In genomic region chr4:116659474-116659873, GRCm38 (mm10) we compare ENCODE assay signal across 13 mouse cellular contexts. TPM values are rescaled to one million over a fixed set of nuclear protein-coding genes. Genes with fewer than 3 reads are reported as not detected.
DNase-seq lines count a peak whose midpoint lies in the region; ATAC-seq and TF ChIP-seq lines count a peak whose summit lies in the region.
"Had no signal": no experiment of that assay in that cellular context is flagged by ENCODE, and none has a peak within 500 bp of the region (broad histone marks: within the 10 kb centered on the region; RNA-seq: fewer than 3 reads in every experiment).

No protein-coding gene starts in this region.

- peaks cover 22% of the 10 kb centered on the region for H3K4me1 ChIP-seq in liver, embryonic 15.5 days (replicated peaks)
- H3K4me1 ChIP-seq in liver, embryonic 12.5 days: peaks cover 24% of the 10 kb centered on the region
- H3K4me1 ChIP-seq in small intestine, adult 2 months (ENCODE audit: control insufficient read depth, insufficient read depth, insufficient read length, low read length): peaks cover 17% of the 10 kb centered on the region
- H3K4me1 ChIP-seq in midbrain, embryonic 13.5 days (replicated peaks): no peaks in the 10 kb centered on the region
- H3K4me1 ChIP-seq: neural tube, embryonic 13.5 days had no signal

- peak; percentile 56 for ATAC-seq in liver, embryonic 15.5 days (ENCODE audit: insufficient read depth)
- ATAC-seq in liver, embryonic 12.5 days: no peak
- no peak for ATAC-seq in midbrain, embryonic 13.5 days
- ATAC-seq: inflammation-experienced regulatory T-cells, adult 6 months had no signal

- no peak overlapping the region for H3K4me3 ChIP-seq in liver, embryonic 15.5 days (replicated peaks)
- H3K4me3 ChIP-seq in liver, embryonic 12.5 days: no peak overlapping the region
- no peak overlapping the region for H3K4me3 ChIP-seq in small intestine, adult 2 months (ENCODE audit: low read depth, low read length)
- H3K4me3 ChIP-seq in midbrain, embryonic 13.5 days (replicated peaks): no peak overlapping the region
- no peak overlapping the region for H3K4me3 ChIP-seq in left cerebral cortex, adult 2 months
- H3K4me3 ChIP-seq: neural tube, embryonic 13.5 days had no signal

- peak; percentile 53 to 69 for DNase-seq in adrenal gland, postnatal 36 days
- peak; percentile 70 for DNase-seq in kidney, postnatal 10 days
- DNase-seq in left cerebral cortex, adult 2 months (ENCODE audit: extremely low spot score in 1 of 2, low spot score in 2 of 2): no peak
- no peak for DNase-seq in frontal cortex, adult 2 months (ENCODE audit: extremely low spot score in 1 of 2, low spot score in 1 of 2)
- DNase-seq: cerebellum, adult 11 months had no signal

- no peaks in the 10 kb centered on the region for H3K9me3 ChIP-seq in liver, embryonic 15.5 days (replicated peaks)
- H3K9me3 ChIP-seq in liver, embryonic 12.5 days (replicated peaks): no peaks in the 10 kb centered on the region
- no peaks in the 10 kb centered on the region for H3K9me3 ChIP-seq in midbrain, embryonic 13.5 days
- H3K9me3 ChIP-seq: neural tube, embryonic 13.5 days had no signal

- no peak overlapping the region for H3K4me2 ChIP-seq in liver, embryonic 15.5 days
- no peak overlapping the region for H3K4me2 ChIP-seq in liver, embryonic 12.5 days
- H3K4me2 ChIP-seq in midbrain, embryonic 13.5 days (replicated peaks): no peak overlapping the region
- H3K4me2 ChIP-seq: heart, embryonic 11.5 days; midbrain, embryonic 11.5 days; neural tube, embryonic 13.5 days had no signal

- 0 out of 2 replicates have a peak, but pooled peaks cover 5% of the 10 kb centered on the region for H3K27me3 ChIP-seq in liver, embryonic 15.5 days
- H3K27me3 ChIP-seq in liver, embryonic 12.5 days (replicated peaks): no peaks in the 10 kb centered on the region
- H3K27me3 ChIP-seq in small intestine, adult 2 months (ENCODE audit: control insufficient read depth, insufficient read depth, low read length): no peaks in the 10 kb centered on the region
- no peaks in the 10 kb centered on the region for H3K27me3 ChIP-seq in midbrain, embryonic 13.5 days
- H3K27me3 ChIP-seq: neural tube, embryonic 13.5 days had no signal

- no peak overlapping the region; the same call in 1 of the 2 replicates for H3K27ac ChIP-seq in liver, embryonic 15.5 days (replicated peaks)
- H3K27ac ChIP-seq in liver, embryonic 12.5 days: no peak overlapping the region
- H3K27ac ChIP-seq in small intestine, adult 2 months (ENCODE audit: insufficient read depth, low read depth, low read length): peak overlapping the region; percentile 71
- no peak overlapping the region for H3K27ac ChIP-seq in midbrain, embryonic 13.5 days
- no peak overlapping the region for H3K27ac ChIP-seq in left cerebral cortex, adult 2 months
- H3K27ac ChIP-seq: neural tube, embryonic 13.5 days had no signal

- TF ChIP-seq POLR2A in small intestine, adult 2 months (IDR thresholded peaks at IDR 0.05; ENCODE audit: low read depth, low read length): no peak

- no peak for TF ChIP-seq CTCF in small intestine, adult 2 months (IDR thresholded peaks at IDR 0.05; ENCODE audit: extremely low read depth, insufficient read length, insufficient replicate concordance, low read depth, low read length)
- TF ChIP-seq CTCF in left cerebral cortex, adult 2 months (IDR thresholded peaks at IDR 0.05): no peak

- no peaks in the 10 kb centered on the region for H3K36me3 ChIP-seq in liver, embryonic 15.5 days (replicated peaks)
- H3K36me3 ChIP-seq in liver, embryonic 12.5 days: no peaks in the 10 kb centered on the region
- H3K36me3 ChIP-seq in small intestine, adult 2 months (ENCODE audit: control insufficient read depth, insufficient read depth, low read length): no peaks in the 10 kb centered on the region
- no peaks in the 10 kb centered on the region for H3K36me3 ChIP-seq in midbrain, embryonic 13.5 days
- H3K36me3 ChIP-seq: neural tube, embryonic 13.5 days had no signal

- WGBS in liver, embryonic 15.5 days (ENCODE audit: insufficient replicate concordance): 51% methylated on average over 2 of the region's 2 CpGs
- 75% methylated on average over 2 of the region's 2 CpGs for WGBS in liver, embryonic 12.5 days (ENCODE audit: insufficient replicate concordance)
- WGBS in small intestine, adult 2 months: 12% methylated on average over 2 of the region's 2 CpGs
- 87% methylated on average over 2 of the region's 2 CpGs for WGBS in midbrain, embryonic 13.5 days

- intact Hi-C loops in left cerebral cortex, adult 2 months (cut with DNase I): no loop called here

- no peak overlapping the region for H3K9ac ChIP-seq in liver, embryonic 15.5 days
- no peak overlapping the region for H3K9ac ChIP-seq in liver, embryonic 12.5 days
- no peak overlapping the region for H3K9ac ChIP-seq in midbrain, embryonic 13.5 days (replicated peaks)
- H3K9ac ChIP-seq: neural tube, embryonic 13.5 days had no signal

RNA-seq across cellular contexts. Expression of gene Akr1a1, which starts 8.0 kb away (rescaled TPM):
- 291 and 322 TPM in 2 replicates for polyA plus RNA-seq in liver, embryonic 15.5 days (2015; fragmentation: Nextera tagmentation; extraction: Ambion mirVana)
- polyA plus RNA-seq in liver, embryonic 12.5 days (2016; fragmentation: Nextera tagmentation; extraction: Ambion mirVana): 281 and 287 TPM in 2 replicates
- total RNA-seq in adrenal gland, postnatal 36 days (2021): 100 to 1,000 TPM; 864 to 917 TPM
- polyA plus RNA-seq in small intestine, adult 2 months (2012; rRNA removed): 304 and 652 TPM in 2 replicates
- polyA plus RNA-seq in midbrain, embryonic 13.5 days (2015; fragmentation: Nextera tagmentation; extraction: Ambion mirVana): 613 and 617 TPM in 2 replicates
- total RNA-seq in left cerebral cortex, adult 2 months (2021): 100 to 1,000 TPM; 376 to 408 TPM
- polyA plus RNA-seq in frontal cortex, adult 2 months (2012; rRNA removed): 464 and 487 TPM in 2 replicates

RNA-seq across cellular contexts. Expression of gene Prdx1, which starts 25.9 kb away (rescaled TPM):
- polyA plus RNA-seq in liver, embryonic 15.5 days (2015; fragmentation: Nextera tagmentation; extraction: Ambion mirVana): 835 and 937 TPM in 2 replicates
- polyA plus RNA-seq in liver, embryonic 12.5 days (2016; fragmentation: Nextera tagmentation; extraction: Ambion mirVana): 916 and 985 TPM in 2 replicates
- 100 to 1,000 TPM; 682 to 824 TPM for total RNA-seq in adrenal gland, postnatal 36 days (2021)
- 40.5 and 74.0 TPM in 2 replicates for polyA plus RNA-seq in small intestine, adult 2 months (2012; rRNA removed)
- polyA plus RNA-seq in midbrain, embryonic 13.5 days (2015; fragmentation: Nextera tagmentation; extraction: Ambion mirVana): 516 and 536 TPM in 2 replicates
- 100 to 1,000 TPM; 136 to 139 TPM for total RNA-seq in left cerebral cortex, adult 2 months (2021)
- polyA plus RNA-seq in frontal cortex, adult 2 months (2012; rRNA removed): 212 and 256 TPM in 2 replicates

RNA-seq across cellular contexts. Expression of gene Nasp, which starts 31.7 kb away (rescaled TPM):
- polyA plus RNA-seq in liver, embryonic 15.5 days (2015; fragmentation: Nextera tagmentation; extraction: Ambion mirVana): 42.7 and 49.9 TPM in 2 replicates
- polyA plus RNA-seq in liver, embryonic 12.5 days (2016; fragmentation: Nextera tagmentation; extraction: Ambion mirVana): 95.8 and 97.3 TPM in 2 replicates
- total RNA-seq in adrenal gland, postnatal 36 days (2021): 10 to 100 TPM; 29.8 to 35.0 TPM
- 0.62 and 0.96 TPM in 2 replicates for polyA plus RNA-seq in small intestine, adult 2 months (2012; rRNA removed)
- 131 and 148 TPM in 2 replicates for polyA plus RNA-seq in midbrain, embryonic 13.5 days (2015; fragmentation: Nextera tagmentation; extraction: Ambion mirVana)
- 10 to 100 TPM; 32.6 to 34.9 TPM for total RNA-seq in left cerebral cortex, adult 2 months (2021)
- 24.1 and 28.1 TPM in 2 replicates for polyA plus RNA-seq in frontal cortex, adult 2 months (2012; rRNA removed)

RNA-seq across cellular contexts. Expression of gene Mmachc, which starts 48.7 kb away (rescaled TPM):
- 8.9 and 9.9 TPM in 2 replicates for polyA plus RNA-seq in liver, embryonic 15.5 days (2015; fragmentation: Nextera tagmentation; extraction: Ambion mirVana)
- polyA plus RNA-seq in liver, embryonic 12.5 days (2016; fragmentation: Nextera tagmentation; extraction: Ambion mirVana): 17.5 and 18.9 TPM in 2 replicates
- 10 to 100 TPM; 32.9 to 33.5 TPM for total RNA-seq in adrenal gland, postnatal 36 days (2021)
- polyA plus RNA-seq in small intestine, adult 2 months (2012; rRNA removed): 2.0 and 2.1 TPM in 2 replicates
- polyA plus RNA-seq in midbrain, embryonic 13.5 days (2015; fragmentation: Nextera tagmentation; extraction: Ambion mirVana): 29.6 and 29.8 TPM in 2 replicates
- total RNA-seq in left cerebral cortex, adult 2 months (2021): 10 to 100 TPM; 15.2 to 15.4 TPM
- 18.5 and 19.5 TPM in 2 replicates for polyA plus RNA-seq in frontal cortex, adult 2 months (2012; rRNA removed)

RNA-seq across cellular contexts. Expression of gene Ccdc163, which starts 48.8 kb away (rescaled TPM):
- 10.1 and 10.4 TPM in 2 replicates for polyA plus RNA-seq in liver, embryonic 15.5 days (2015; fragmentation: Nextera tagmentation; extraction: Ambion mirVana)
- polyA plus RNA-seq in liver, embryonic 12.5 days (2016; fragmentation: Nextera tagmentation; extraction: Ambion mirVana): 17.3 and 17.5 TPM in 2 replicates
- 10 to 100 TPM; 16.2 to 19.2 TPM for total RNA-seq in adrenal gland, postnatal 36 days (2021)
- 5.0 and 8.9 TPM in 2 replicates for polyA plus RNA-seq in small intestine, adult 2 months (2012; rRNA removed)
- polyA plus RNA-seq in midbrain, embryonic 13.5 days (2015; fragmentation: Nextera tagmentation; extraction: Ambion mirVana): 18.8 and 18.9 TPM in 2 replicates
- total RNA-seq in left cerebral cortex, adult 2 months (2021): 1 to 10 TPM; 4.2 to 7.6 TPM
- polyA plus RNA-seq in frontal cortex, adult 2 months (2012; rRNA removed): 19.4 and 22.8 TPM in 2 replicates

Comparison
In these comparisons a context has a peak if more than half of its experiments do, and no peak if none do; other contexts are left out.
1. DNase-seq: peak in adrenal gland, postnatal 36 days (2 of 2) and kidney, postnatal 10 days (single experiment); none in left cerebral cortex, adult 2 months (0 of 2) and frontal cortex, adult 2 months (0 of 2).
2. RNA of gene Nasp, which starts 31.7 kb away (polyA plus RNA-seq): 131 to 148 TPM in midbrain, embryonic 13.5 days, 95.8 to 97.3 TPM in liver, embryonic 12.5 days, 42.7 to 49.9 TPM in liver, embryonic 15.5 days and 24.1 to 28.1 TPM in frontal cortex, adult 2 months; 0.62 to 0.96 TPM in small intestine, adult 2 months; every median in the first group is over 10 times any median in the second.